Mouse (Mus musculus): ENCODE measurements around the gene Adap1. TPM values are rescaled to one million over a fixed set of nuclear protein-coding genes. Genes with fewer than 3 reads are reported as not detected.
"Not testable (repeated sequence)": the region's sequence is repeated elsewhere in the genome, so short reads cannot be mapped to it uniquely, and the experiment has no call there.

Adap1 gene
- total RNA-seq, 2 experiments from 2014 or later = 23.8 to 47.0 TPM

- no peak for ATAC-seq (replicated peaks; ENCODE audit: poor library complexity)
Observed at GRCm38 (mm10) chr5:139351628-139352027, 26.2 kb upstream of the Adap1 start.

- peak; percentile 43 for ATAC-seq (replicated peaks; ENCODE audit: poor library complexity)
Observed at GRCm38 (mm10) chr5:139351134-139351533, 25.7 kb upstream of the Adap1 start, which contains the start of gene Cox19. Cox19 (minus strand) TSS chr5:139351418.

GRCm38 (mm10) chr5:139349713-139350112 lies 24.3 kb upstream of the Adap1 start:
- ATAC-seq (replicated peaks; ENCODE audit: poor library complexity) = no peak

GRCm38 (mm10) chr5:139347225-139347624 lies 21.8 kb upstream of the Adap1 start:
- ATAC-seq (replicated peaks; ENCODE audit: poor library complexity) = no peak

- ATAC-seq (replicated peaks; ENCODE audit: poor library complexity) = no peak
Observed at GRCm38 (mm10) chr5:139345364-139345714, 19.9 kb upstream of the Adap1 start.

GRCm38 (mm10) chr5:139344687-139345363 lies 19.4 kb upstream of the Adap1 start:
- ATAC-seq (replicated peaks; ENCODE audit: poor library complexity) = peak; percentile 96

- ATAC-seq (replicated peaks; ENCODE audit: poor library complexity) = peak; percentile 85
Observed at GRCm38 (mm10) chr5:139344021-139344686, 18.7 kb upstream of the Adap1 start.

- ATAC-seq (replicated peaks; ENCODE audit: poor library complexity) = no peak
Observed at GRCm38 (mm10) chr5:139338891-139339290, 13.5 kb upstream of the Adap1 start.

GRCm38 (mm10) chr5:139338403-139338802 lies 13.0 kb upstream of the Adap1 start:
- ATAC-seq (replicated peaks; ENCODE audit: poor library complexity) = no peak

GRCm38 (mm10) chr5:139337826-139338370 lies 12.5 kb upstream of the Adap1 start:
- no peak for ATAC-seq (replicated peaks; ENCODE audit: poor library complexity)

- ATAC-seq (replicated peaks; ENCODE audit: poor library complexity) = no peak
Observed at GRCm38 (mm10) chr5:139335634-139336033, 10.2 kb upstream of the Adap1 start.

- not testable (repeated sequence) for ATAC-seq (replicated peaks; ENCODE audit: poor library complexity)
Observed at GRCm38 (mm10) chr5:139334394-139334793, 9.0 kb upstream of the Adap1 start.

- ATAC-seq (replicated peaks; ENCODE audit: poor library complexity) = peak; percentile 28; the same call in 1 of the 2 replicates
Observed at GRCm38 (mm10) chr5:139333301-139334013, 8.0 kb upstream of the Adap1 start.

GRCm38 (mm10) chr5:139332590-139333272 lies 7.3 kb upstream of the Adap1 start:
- ATAC-seq (replicated peaks; ENCODE audit: poor library complexity) = no peak

- peak; percentile 70 for ATAC-seq (replicated peaks; ENCODE audit: poor library complexity)
Observed at GRCm38 (mm10) chr5:139331742-139332141, 6.3 kb upstream of the Adap1 start.

- no peak for ATAC-seq (replicated peaks; ENCODE audit: poor library complexity)
Observed at GRCm38 (mm10) chr5:139330766-139331165, 5.3 kb upstream of the Adap1 start.

GRCm38 (mm10) chr5:139327634-139328020 lies 2.2 kb upstream of the Adap1 start:
- ATAC-seq (replicated peaks; ENCODE audit: poor library complexity) = peak; percentile 26

GRCm38 (mm10) chr5:139326986-139327633 lies 1.7 kb upstream of the Adap1 start:
- no peak for ATAC-seq (replicated peaks; ENCODE audit: poor library complexity)

- ATAC-seq (replicated peaks; ENCODE audit: poor library complexity) = no peak
Observed at GRCm38 (mm10) chr5:139326111-139326696, 782 bp upstream of the Adap1 start.
